ENCODE assay signal across 11 mouse cellular contexts in the genomic region with DNA sequence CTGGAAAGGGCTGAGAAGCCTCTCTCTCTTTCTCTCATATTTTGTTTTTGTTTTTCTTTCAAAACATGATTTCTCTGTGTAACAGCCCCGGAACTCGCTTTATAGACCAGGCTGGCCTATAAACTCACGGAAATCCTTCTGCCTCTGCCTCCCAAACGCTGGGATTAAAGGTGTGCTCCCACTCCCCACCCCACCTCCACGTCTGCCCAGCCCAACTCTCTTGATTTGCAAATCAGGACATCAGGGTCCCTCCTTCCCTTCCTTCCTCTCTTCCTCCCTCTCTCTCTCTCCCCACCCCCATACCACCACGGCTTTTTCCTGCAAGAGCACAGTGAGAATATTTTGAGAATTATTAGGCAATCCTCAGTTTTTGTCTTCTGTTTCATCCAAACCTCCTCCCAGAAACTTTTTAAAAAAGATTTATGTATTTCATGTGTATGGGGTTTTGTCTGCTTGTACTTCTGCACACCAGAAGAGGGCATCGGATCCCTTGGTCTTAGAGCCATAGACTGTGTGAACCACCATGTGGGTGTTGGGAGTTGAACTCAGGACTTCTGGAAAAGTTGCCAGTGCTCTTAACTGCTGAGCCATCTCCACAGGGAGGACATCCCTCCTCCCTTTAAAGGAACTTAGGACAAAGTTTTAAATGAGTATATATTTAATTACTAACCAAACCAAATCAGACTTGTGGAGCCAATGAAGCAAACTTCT. TPM values are rescaled to one million over a fixed set of nuclear protein-coding genes. Genes with fewer than 3 reads are reported as not detected.
DNase-seq lines count a peak whose midpoint lies in the region; ATAC-seq and TF ChIP-seq lines count a peak whose summit lies in the region.
"Had no signal": no experiment of that assay in that cellular context is flagged by ENCODE, and none has a peak within 500 bp of the region (broad histone marks: within the 10 kb centered on the region; RNA-seq: fewer than 3 reads in every experiment).

No protein-coding gene starts in this region.

- DNase-seq in kidney, adult 2 months = no peak
- peak; percentile 21 for DNase-seq in NIH3T3 (ENCODE audit: low read depth)
- no peak for DNase-seq in adrenal gland, adult 2 months
- no peak for DNase-seq in testis, postnatal 14 days (ENCODE audit: low spot score)

- TF ChIP-seq CTCF in kidney, adult 2 months (conservative IDR thresholded peaks at IDR 0.05; ENCODE audit: insufficient read depth, insufficient read length, low read depth, low read length) = no peak
- TF ChIP-seq CTCF in ES-Bruce4 (IDR thresholded peaks at IDR 0.05; ENCODE audit: low read depth, low read length) = no peak

- no peak for ATAC-seq in kidney, embryonic 16.5 days (ENCODE audit: low FRiP score, low TSS enrichment)
- no peak for ATAC-seq in midbrain, embryonic 16.5 days

- H3K9ac ChIP-seq in kidney, embryonic 16.5 days (replicated peaks; ENCODE audit: low read length) = no peak overlapping the region
- H3K9ac ChIP-seq in ES-Bruce4 (ENCODE audit: low read depth, poor library complexity, severe bottlenecking) = peak overlapping the region; percentile 78
- no peak overlapping the region for H3K9ac ChIP-seq in midbrain, embryonic 16.5 days (ENCODE audit: low read depth, low read length)

- no peak overlapping the region for H3K4me3 ChIP-seq in kidney, embryonic 16.5 days (ENCODE audit: low read length)
- H3K4me3 ChIP-seq in kidney, adult 2 months (ENCODE audit: insufficient read depth, low read depth, low read length) = no peak overlapping the region
- H3K4me3 ChIP-seq in ES-Bruce4 (ENCODE audit: low read depth, low read length) = no peak overlapping the region; the same call in 1 of the 2 replicates
- peak overlapping the region; percentile 48; the same call in 1 of the 2 replicates for H3K4me3 ChIP-seq in midbrain, embryonic 16.5 days (ENCODE audit: low read depth, low read length)

- TF ChIP-seq POLR2A in kidney, adult 2 months (IDR thresholded peaks at IDR 0.05; ENCODE audit: low read depth, low read length) = no peak
- TF ChIP-seq POLR2A in ES-Bruce4 (IDR thresholded peaks at IDR 0.05; ENCODE audit: insufficient read depth, low read length) = peak; percentile 26

- peaks cover 10% of the 10 kb centered on the region for H3K36me3 ChIP-seq in kidney, embryonic 16.5 days (ENCODE audit: insufficient read depth, low read length)
- no peaks in the 10 kb centered on the region for H3K36me3 ChIP-seq in kidney, adult 2 months (ENCODE audit: control insufficient read depth, insufficient read depth, low read length)
- no peaks in the 10 kb centered on the region; the same call in none of the 2 replicates for H3K36me3 ChIP-seq in ES-Bruce4 (ENCODE audit: control insufficient read depth, insufficient read depth, low read length, poor library complexity, severe bottlenecking)
- no peaks in the 10 kb centered on the region for H3K36me3 ChIP-seq in midbrain, embryonic 16.5 days (ENCODE audit: control insufficient read depth, insufficient read depth, low read length)

- 0 out of 2 replicates have a peak overlapping the region, but pooled peaks have one; percentile 4 for H3K27ac ChIP-seq in kidney, embryonic 16.5 days (ENCODE audit: low read length)
- no peak overlapping the region for H3K27ac ChIP-seq in kidney, adult 2 months (ENCODE audit: insufficient read depth, low read depth, low read length)
- H3K27ac ChIP-seq in ES-Bruce4 (ENCODE audit: insufficient read depth, low read length) = peak overlapping the region; percentile 99
- no peak overlapping the region for H3K27ac ChIP-seq in midbrain, embryonic 16.5 days (ENCODE audit: low read length)

- H3K27me3 ChIP-seq in kidney, embryonic 16.5 days (ENCODE audit: insufficient read depth, low read length) = no peaks in the 10 kb centered on the region
- H3K27me3 ChIP-seq in kidney, adult 2 months (replicated peaks; ENCODE audit: control insufficient read depth, insufficient read depth, low read length) = no peaks in the 10 kb centered on the region
- no peaks in the 10 kb centered on the region for H3K27me3 ChIP-seq in ES-Bruce4 (ENCODE audit: control insufficient read depth, insufficient read depth, low read length, poor library complexity, severe bottlenecking)
- H3K27me3 ChIP-seq in midbrain, embryonic 16.5 days (ENCODE audit: control insufficient read depth, insufficient read depth, low read depth, low read length) = no peaks in the 10 kb centered on the region
- H3K27me3 ChIP-seq: heart, embryonic 12.5 days; limb, embryonic 15.5 days had no signal

- TF ChIP-seq EP300 in ES-Bruce4 (IDR thresholded peaks at IDR 0.05; ENCODE audit: insufficient read depth, low read depth, low read length) = peak; percentile 65; the same call in 1 of the 2 replicates

- peaks cover 23% of the 10 kb centered on the region for H3K4me1 ChIP-seq in kidney, embryonic 16.5 days (ENCODE audit: insufficient read depth, low read length)
- no peaks in the 10 kb centered on the region for H3K4me1 ChIP-seq in kidney, adult 2 months (ENCODE audit: control insufficient read depth, insufficient read depth, low read length)
- peaks cover 3% of the 10 kb centered on the region for H3K4me1 ChIP-seq in ES-Bruce4 (ENCODE audit: control insufficient read depth, insufficient read depth, low read length)
- peaks cover 4% of the 10 kb centered on the region; the same call in 1 of the 2 replicates for H3K4me1 ChIP-seq in midbrain, embryonic 16.5 days (ENCODE audit: control insufficient read depth, insufficient read depth, low read length)
- H3K4me1 ChIP-seq: heart, embryonic 12.5 days had no signal

- WGBS in kidney, embryonic 16.5 days = 83% methylated on average over 7 of the region's 7 CpGs
- WGBS in kidney, adult 2 months = 76% methylated on average over 7 of the region's 7 CpGs
- 72% methylated on average over 7 of the region's 7 CpGs for WGBS in midbrain, embryonic 16.5 days

- H3K9me3 ChIP-seq in kidney, embryonic 16.5 days (ENCODE audit: low read length) = no peaks in the 10 kb centered on the region
- H3K9me3 ChIP-seq in ES-Bruce4 (replicated peaks; ENCODE audit: control insufficient read depth, insufficient read depth, low read length, poor library complexity, severe bottlenecking) = 0 out of 2 replicates have a peak, but pooled peaks cover 3% of the 10 kb centered on the region
- no peaks in the 10 kb centered on the region for H3K9me3 ChIP-seq in midbrain, embryonic 16.5 days (replicated peaks; ENCODE audit: control insufficient read depth, low read length, poor library complexity, severe bottlenecking)
- H3K9me3 ChIP-seq: heart, embryonic 12.5 days; limb, embryonic 15.5 days had no signal

- H3K4me2 ChIP-seq in kidney, embryonic 16.5 days (replicated peaks; ENCODE audit: low read depth, low read length) = no peak overlapping the region
- no peak overlapping the region for H3K4me2 ChIP-seq in midbrain, embryonic 16.5 days (ENCODE audit: low read length)

RNA-seq across cellular contexts. Expression of gene Mlh3, which starts 0.9 kb away (rescaled TPM):
- polyA plus RNA-seq in kidney, embryonic 16.5 days (2015; fragmentation: Nextera tagmentation; extraction: Ambion mirVana) = 9.7 and 10.9 TPM in 2 replicates
- polyA plus RNA-seq in kidney, adult 2 months (2012; rRNA removed) = 8.1 and 9.6 TPM in 2 replicates
- 13.1 and 15.7 TPM in 2 replicates for polyA plus RNA-seq in ES-Bruce4 (2011; ENCODE audit: insufficient read depth, insufficient read length, low read depth, missing spikeins)
- 9.0 and 9.1 TPM in 2 replicates for polyA plus RNA-seq in midbrain, embryonic 16.5 days (2015; fragmentation: Nextera tagmentation; extraction: Ambion mirVana)
- total RNA-seq in adrenal gland, adult 2 months (2021) = 10 to 100 TPM in 1 of 2 experiments, 1 to 10 TPM in 1; 7.8 to 15.9 TPM
- 2.0 and 2.2 TPM in 2 replicates for polyA plus RNA-seq in adrenal gland, adult 2 months (2012; rRNA removed)

RNA-seq across cellular contexts. Expression of gene Acyp1, which starts 17.0 kb away (rescaled TPM):
- 57.4 and 57.5 TPM in 2 replicates for polyA plus RNA-seq in kidney, embryonic 16.5 days (2015; fragmentation: Nextera tagmentation; extraction: Ambion mirVana)
- polyA plus RNA-seq in kidney, adult 2 months (2012; rRNA removed) = 9.6 and 19.1 TPM in 2 replicates
- 47.1 and 53.7 TPM in 2 replicates for polyA plus RNA-seq in ES-Bruce4 (2011; ENCODE audit: insufficient read depth, insufficient read length, low read depth, missing spikeins)
- 48.4 and 50.2 TPM in 2 replicates for polyA plus RNA-seq in midbrain, embryonic 16.5 days (2015; fragmentation: Nextera tagmentation; extraction: Ambion mirVana)
- 10 to 100 TPM; 32.2 to 33.3 TPM for total RNA-seq in adrenal gland, adult 2 months (2021)
- 3.9 and 6.0 TPM in 2 replicates for polyA plus RNA-seq in adrenal gland, adult 2 months (2012; rRNA removed)

RNA-seq across cellular contexts. Expression of gene Zc2hc1c, which starts 17.1 kb away (rescaled TPM):
- 4.1 and 4.4 TPM in 2 replicates for polyA plus RNA-seq in kidney, embryonic 16.5 days (2015; fragmentation: Nextera tagmentation; extraction: Ambion mirVana)
- polyA plus RNA-seq in kidney, adult 2 months (2012; rRNA removed) = 2.8 and 3.2 TPM in 2 replicates
- polyA plus RNA-seq in ES-Bruce4 (2011; ENCODE audit: insufficient read depth, insufficient read length, low read depth, missing spikeins) = 0.84 and 0.88 TPM in 2 replicates
- polyA plus RNA-seq in midbrain, embryonic 16.5 days (2015; fragmentation: Nextera tagmentation; extraction: Ambion mirVana) = 2.2 and 2.4 TPM in 2 replicates
- total RNA-seq in adrenal gland, adult 2 months (2021) = 1 to 10 TPM; 1.2 to 2.5 TPM
- 0.29 and 0.57 TPM in 2 replicates for polyA plus RNA-seq in adrenal gland, adult 2 months (2012; rRNA removed)
- total RNA-seq: megakaryocyte progenitor cell, adult 5-6 weeks; neutrophil, adult 5-6 weeks had no signal

RNA-seq across cellular contexts. Expression of gene Eif2b2, which starts 52.0 kb away (rescaled TPM):
- polyA plus RNA-seq in kidney, embryonic 16.5 days (2015; fragmentation: Nextera tagmentation; extraction: Ambion mirVana) = 108 and 110 TPM in 2 replicates
- polyA plus RNA-seq in kidney, adult 2 months (2012; rRNA removed) = 101 and 112 TPM in 2 replicates
- 58.0 and 71.6 TPM in 2 replicates for polyA plus RNA-seq in ES-Bruce4 (2011; ENCODE audit: insufficient read depth, insufficient read length, low read depth, missing spikeins)
- 72.5 and 75.2 TPM in 2 replicates for polyA plus RNA-seq in midbrain, embryonic 16.5 days (2015; fragmentation: Nextera tagmentation; extraction: Ambion mirVana)
- 10 to 100 TPM; 64.2 to 95.9 TPM for total RNA-seq in adrenal gland, adult 2 months (2021)
- 94.8 and 100.0 TPM in 2 replicates for polyA plus RNA-seq in adrenal gland, adult 2 months (2012; rRNA removed)

Comparison
In these comparisons a context has a peak if more than half of its experiments do, and no peak if none do; other contexts are left out.
1. H3K27ac ChIP-seq: peak in kidney, embryonic 16.5 days (single experiment) and ES-Bruce4 (single experiment); none in kidney, adult 2 months (single experiment) and midbrain, embryonic 16.5 days (single experiment).